Mouse (Mus musculus): ENCODE data around the gene Ikzf1. TPM values are rescaled to one million over a fixed set of nuclear protein-coding genes. Genes with fewer than 3 reads are reported as not detected.
A peak's percentile ranks its signal among the peaks of the same experiment; 100 is the strongest.

The Ikzf1 gene
- 1 to 10 TPM; 9.3 to 9.9 TPM for total RNA-seq (2021)
- long read RNA-seq, experiment 1, partial matches to known transcripts, result 0 of 5 reads
- long read RNA-seq, experiment 1, other reads (novel, unspliced or antisense), result 5 of 5 reads
- long read RNA-seq, experiment 2, result 0 reads

- peak; percentile 24 for DNase-seq
Measured at GRCm38 (mm10) chr11:11684930-11685852, at the start of gene Ikzf1. Ikzf1 (plus strand) TSS chr11:11685003.

DNA sequence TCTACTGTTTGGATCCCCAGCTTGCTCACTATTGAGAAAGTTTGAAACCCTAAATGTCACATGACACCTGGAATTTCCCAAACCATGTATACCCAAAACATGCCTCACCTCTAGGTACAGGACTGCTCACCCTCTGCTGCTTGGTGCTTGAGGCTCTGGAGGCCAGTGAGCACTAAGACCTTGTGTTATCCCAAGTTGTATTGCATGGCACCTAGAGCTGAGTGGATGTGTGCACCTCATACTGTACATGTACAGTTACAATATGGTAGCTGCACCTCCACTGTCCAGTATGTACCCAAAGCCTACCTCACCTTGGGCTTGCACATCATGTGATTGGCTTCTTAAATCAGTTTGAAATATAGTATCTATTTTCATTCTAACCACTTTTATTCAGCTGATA lies 40.5 kb upstream of the Ikzf1 start:
- no peak for DNase-seq

DNA sequence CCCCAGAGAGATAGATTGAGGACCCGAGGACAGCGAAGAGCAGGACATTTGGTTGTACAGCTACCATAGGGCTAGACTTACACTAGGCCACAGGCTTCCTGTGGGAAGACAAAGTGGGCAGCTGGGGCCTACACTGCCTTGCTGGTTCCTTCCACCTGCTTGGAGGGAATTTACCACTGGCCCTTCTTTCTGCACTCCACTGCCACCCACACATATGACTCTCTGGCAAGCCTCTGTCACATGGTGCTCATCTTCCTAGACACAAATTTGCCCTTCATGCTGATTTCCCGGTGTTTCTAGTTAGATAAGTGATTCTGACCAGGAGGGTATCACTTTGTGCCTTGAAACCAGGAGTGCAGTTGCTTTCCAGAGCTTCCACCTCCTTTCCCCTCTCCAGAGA lies 28.4 kb upstream of the Ikzf1 start:
- no peak for DNase-seq

DNA sequence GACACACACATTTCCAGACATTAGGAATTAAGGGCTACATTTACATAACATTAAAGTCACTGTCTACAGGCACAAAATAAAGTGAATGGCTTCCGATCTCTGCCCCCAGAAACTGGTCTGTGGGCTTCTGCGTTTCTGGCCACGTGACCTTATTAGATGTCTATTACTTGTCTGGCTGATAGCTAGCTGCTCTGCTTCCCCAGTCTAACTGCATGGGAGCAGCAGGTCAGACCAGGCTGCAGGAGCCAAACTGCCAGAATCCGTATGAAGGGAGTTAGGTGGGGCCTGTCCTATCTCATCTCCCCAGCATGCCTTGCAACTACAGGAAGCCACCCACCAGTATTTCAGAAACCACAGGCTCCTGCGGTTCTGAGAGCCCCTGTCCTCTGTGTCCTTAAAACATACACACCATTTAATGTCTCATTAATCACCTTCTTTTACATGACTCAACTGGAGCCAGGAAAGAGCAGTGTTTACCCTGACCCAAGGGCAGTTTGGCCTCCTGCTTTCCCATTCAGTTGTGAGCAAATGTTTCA lies 27.7 kb upstream of the Ikzf1 start:
- DNase-seq, result peak; percentile 3

GRCm38 (mm10) chr11:11657634-11658033 lies 27.2 kb upstream of the Ikzf1 start:
- no peak for DNase-seq

GRCm38 (mm10) chr11:11658834-11659233 lies 26.0 kb upstream of the Ikzf1 start:
- no peak for DNase-seq

- no peak for DNase-seq
Measured at GRCm38 (mm10) chr11:11660651-11661050, 24.2 kb upstream of the Ikzf1 start.

DNA sequence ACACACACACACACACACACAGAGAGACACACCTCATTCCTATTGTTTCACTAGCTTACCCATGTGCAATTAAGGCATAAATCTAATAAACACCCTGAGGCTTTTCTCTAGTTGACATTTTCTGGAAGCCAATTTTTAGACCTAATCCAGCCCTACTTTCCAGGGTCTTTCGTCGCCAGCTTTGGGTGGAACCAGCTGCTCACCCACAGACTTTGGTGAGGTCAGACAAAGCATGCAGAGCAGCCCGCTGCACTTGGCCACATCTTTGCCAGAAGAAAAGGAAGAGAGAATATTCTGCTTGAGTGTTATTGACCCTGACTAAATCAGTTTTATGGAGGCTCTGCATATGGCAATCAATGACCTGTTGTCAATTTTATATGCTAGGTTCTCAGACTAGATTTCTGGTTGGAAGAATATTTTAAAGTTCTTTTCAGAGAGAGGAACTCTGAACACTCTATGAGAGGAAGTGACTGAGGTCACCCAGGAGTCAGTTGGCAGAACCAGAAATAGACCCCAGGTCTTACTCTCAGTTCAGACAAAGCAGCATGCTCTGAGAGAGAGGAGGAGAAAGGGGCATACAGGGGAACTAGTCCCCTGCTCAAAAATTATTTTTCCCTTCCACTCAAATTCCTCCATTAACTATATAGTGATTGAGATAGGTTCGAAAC lies 17.4 kb upstream of the Ikzf1 start:
- DNase-seq, result no peak

GRCm38 (mm10) chr11:11667922-11668290 lies 16.9 kb upstream of the Ikzf1 start:
- DNase-seq, result no peak

GRCm38 (mm10) chr11:11672974-11673373 lies 11.8 kb upstream of the Ikzf1 start:
- DNase-seq, result no peak

GRCm38 (mm10) chr11:11675063-11675462 lies 9.7 kb upstream of the Ikzf1 start:
- DNase-seq, result no peak

DNA sequence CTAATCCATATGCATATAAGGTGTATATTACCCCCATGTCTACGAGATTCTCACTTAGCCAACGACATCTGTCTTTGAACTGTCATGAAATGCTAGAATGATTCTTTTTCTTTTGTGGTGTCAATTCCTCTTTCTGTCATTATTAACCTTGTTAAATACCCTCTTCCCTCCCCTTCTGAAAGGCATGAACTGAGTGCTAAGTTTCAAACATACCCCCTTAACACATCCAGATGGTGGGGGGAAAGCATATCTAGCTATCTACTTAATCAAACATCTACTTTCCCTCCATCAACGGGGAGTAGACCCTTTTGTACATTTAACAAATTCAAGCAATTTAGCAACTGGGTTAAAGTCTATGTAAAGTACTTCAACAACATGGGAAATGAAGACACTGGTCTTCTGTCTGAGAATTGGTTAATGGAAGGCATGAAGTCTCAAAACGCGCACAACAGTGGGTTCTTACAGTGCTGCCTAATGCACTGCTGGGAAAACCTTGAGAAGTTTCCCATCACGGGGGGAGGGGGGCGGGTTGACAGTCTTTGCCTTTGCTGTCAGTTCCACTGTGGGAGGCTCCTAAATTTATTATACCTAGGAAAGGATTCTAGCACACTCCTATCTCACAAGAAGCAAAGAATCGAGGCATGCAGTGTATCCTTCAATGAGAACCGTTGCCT lies 8.6 kb upstream of the Ikzf1 start:
- DNase-seq, result no peak

DNA sequence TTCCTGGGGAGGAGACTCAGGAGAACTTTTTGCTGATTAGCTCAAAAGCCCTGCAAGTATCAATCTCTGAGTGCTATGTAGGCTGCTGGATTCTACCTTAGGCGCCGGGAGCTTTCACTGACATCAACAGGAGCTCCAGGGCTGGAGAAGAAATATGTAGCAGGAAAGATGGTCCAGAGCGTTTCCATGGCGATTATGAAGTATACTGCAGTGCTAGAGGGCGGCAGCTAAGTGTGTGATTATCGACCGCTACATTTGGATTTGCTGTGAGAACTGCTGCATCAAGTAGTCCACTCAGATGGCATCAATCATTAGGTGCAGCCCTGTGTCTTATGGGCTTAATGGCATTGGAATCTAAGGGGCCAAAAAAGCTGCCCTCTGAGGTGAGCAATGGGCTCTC lies 7.6 kb upstream of the Ikzf1 start:
- DNase-seq, result no peak

DNA sequence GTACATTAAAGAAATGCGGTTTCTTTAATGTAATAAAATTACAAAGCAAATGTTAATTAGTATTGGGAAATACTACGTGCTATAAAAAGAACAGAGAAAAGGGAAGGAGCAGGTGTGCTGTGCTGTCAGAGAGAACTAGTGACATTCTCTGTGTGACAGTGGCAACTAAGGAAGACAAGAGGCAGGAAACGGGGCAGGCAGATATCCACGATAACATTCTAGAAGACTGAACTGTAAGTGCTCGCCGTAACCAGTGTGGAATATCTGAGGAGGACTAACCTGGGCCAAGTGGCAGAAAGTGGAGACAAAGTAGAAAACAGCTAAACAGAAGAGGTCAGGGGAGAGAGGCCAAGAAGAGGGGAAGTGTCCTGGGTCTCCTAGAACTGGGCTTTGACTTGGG lies 5.8 kb upstream of the Ikzf1 start:
- no peak for DNase-seq

DNA sequence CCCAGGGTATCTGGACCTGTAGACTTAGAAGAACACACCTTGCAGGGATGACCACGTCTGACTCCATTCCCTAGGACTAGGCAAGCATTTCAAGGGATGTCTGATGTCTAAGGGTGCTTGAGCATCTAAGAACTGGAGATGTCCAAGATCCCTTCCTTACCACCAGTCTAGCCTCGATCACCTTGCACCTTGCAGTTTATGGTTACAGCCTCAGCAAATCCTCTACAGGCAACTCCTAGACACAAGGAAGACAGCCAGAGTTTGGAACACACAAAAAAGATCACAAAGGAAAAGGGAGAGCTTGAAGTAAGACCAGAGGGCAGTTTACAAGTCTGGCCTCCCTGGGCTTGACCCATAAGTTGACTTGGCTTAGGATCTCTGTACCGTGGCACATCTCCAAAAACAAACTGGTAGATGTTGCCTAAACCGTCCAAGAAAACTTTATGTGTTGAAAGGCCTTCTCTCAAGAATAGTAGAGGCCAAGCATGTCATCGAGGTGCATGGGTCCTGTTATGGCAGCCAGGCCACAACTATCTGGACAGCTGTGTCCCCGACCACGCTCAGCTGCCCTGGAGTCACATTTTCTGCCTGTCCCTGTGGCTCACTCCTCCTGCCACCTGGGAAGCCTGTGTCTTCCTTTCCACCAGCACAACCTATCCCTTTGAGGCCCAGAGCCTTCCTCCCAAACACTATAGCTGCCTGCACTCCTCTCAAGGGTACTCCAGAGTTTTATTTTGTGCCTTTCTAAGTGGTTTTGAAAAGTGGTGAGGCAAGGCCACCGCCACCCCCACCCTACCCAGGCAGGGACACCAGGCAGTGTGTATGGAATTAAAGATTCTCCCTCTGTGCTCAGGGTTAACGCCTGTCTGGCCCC lies 510 bp upstream of the Ikzf1 start:
- DNase-seq, result peak; percentile 37

GRCm38 (mm10) chr11:11685853-11686395 lies 1.1 kb downstream of the Ikzf1 start:
- DNase-seq, result peak; percentile 67

GRCm38 (mm10) chr11:11686569-11687051 lies 1.8 kb downstream of the Ikzf1 start:
- DNase-seq, result no peak

DNA sequence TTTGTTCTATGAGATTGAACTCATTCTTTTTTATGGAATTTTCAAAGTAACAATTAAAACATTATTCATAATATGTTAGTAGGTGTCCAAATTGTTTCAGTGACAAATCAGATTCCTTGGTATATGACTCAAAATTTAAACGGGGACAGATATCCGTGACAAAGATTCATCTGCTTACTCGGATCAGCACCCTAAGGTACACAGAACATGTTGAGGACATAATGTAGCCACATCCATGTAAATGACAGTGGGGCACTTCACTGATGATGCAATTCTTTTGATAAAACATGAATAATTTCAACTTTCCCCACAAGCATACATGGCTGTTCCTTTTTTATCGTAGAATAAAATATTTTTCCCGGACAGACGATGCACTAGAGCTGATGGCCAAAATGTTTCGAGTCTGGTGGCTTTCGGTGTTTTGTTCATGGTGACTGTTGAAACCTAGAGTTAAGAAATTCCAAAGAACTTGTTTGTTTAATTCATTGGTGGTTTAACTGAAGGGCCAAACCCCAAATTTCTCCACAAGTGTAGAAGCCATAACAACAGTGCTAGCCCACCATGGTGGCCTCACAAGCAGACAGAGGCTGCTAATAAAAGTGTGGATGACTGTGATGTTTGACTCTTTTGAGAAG lies 2.9 kb downstream of the Ikzf1 start:
- no peak for DNase-seq

- no peak for DNase-seq
Measured at GRCm38 (mm10) chr11:11688766-11689330, 4.0 kb downstream of the Ikzf1 start.

GRCm38 (mm10) chr11:11689701-11690058 lies 4.9 kb downstream of the Ikzf1 start:
- DNase-seq, result no peak

Data from adrenal gland, postnatal 10 days (tissue).